In genomic region chr11:62603312-62604056, GRCm38 (mm10) we compare ENCODE assay signal across 8 mouse cellular contexts. TPM values are rescaled to one million over a fixed set of nuclear protein-coding genes. Genes with fewer than 3 reads are reported as not detected.
A peak's percentile ranks its signal among the peaks of the same experiment; 100 is the strongest.
DNase-seq lines count a peak whose midpoint lies in the region; ATAC-seq lines count a peak whose summit lies in the region.

No protein-coding gene starts in this region.

- ATAC-seq in erythroid progenitor cell, adult 5-6 weeks (replicated peaks; ENCODE audit: low FRiP score, poor library complexity, severe bottlenecking) = peak; percentile 69
- no peak for ATAC-seq in intestine, embryonic 14.5 days (replicated peaks; ENCODE audit: low FRiP score, low TSS enrichment, low read depth)
- peak; percentile 27 for ATAC-seq in liver, embryonic 16.5 days (ENCODE audit: low read depth)

- no peaks in the 10 kb centered on the region for H3K9me3 ChIP-seq in intestine, embryonic 14.5 days (ENCODE audit: control insufficient read depth, low read length)
- H3K9me3 ChIP-seq in liver, embryonic 16.5 days (replicated peaks; ENCODE audit: control insufficient read depth, low read length) = no peaks in the 10 kb centered on the region

- H3K27me3 ChIP-seq in intestine, embryonic 14.5 days (replicated peaks; ENCODE audit: control insufficient read depth, insufficient read depth, low read length) = no peaks in the 10 kb centered on the region
- no peaks in the 10 kb centered on the region for H3K27me3 ChIP-seq in liver, embryonic 16.5 days (ENCODE audit: control insufficient read depth, insufficient read depth, low read depth, low read length)
- no peaks in the 10 kb centered on the region for H3K27me3 ChIP-seq in splenic B cell, adult 2 months (ENCODE audit: control insufficient read depth, insufficient read depth, low read length, poor library complexity, severe bottlenecking)

- peak overlapping the region; percentile 92 for H3K9ac ChIP-seq in intestine, embryonic 14.5 days (ENCODE audit: low read length)
- H3K9ac ChIP-seq in liver, embryonic 16.5 days (ENCODE audit: low read depth, low read length) = peak overlapping the region; percentile 94

- H3K27ac ChIP-seq in intestine, embryonic 14.5 days (ENCODE audit: low read depth) = peak overlapping the region; percentile 89
- peak overlapping the region; percentile 96 for H3K27ac ChIP-seq in liver, embryonic 16.5 days (ENCODE audit: low read length)

- peaks cover 17% of the 10 kb centered on the region for H3K4me1 ChIP-seq in intestine, embryonic 14.5 days (replicated peaks; ENCODE audit: control insufficient read depth, insufficient read depth, low read length)
- H3K4me1 ChIP-seq in liver, embryonic 16.5 days (ENCODE audit: control insufficient read depth, low read depth, low read length) = peaks cover 27% of the 10 kb centered on the region

- WGBS in intestine, embryonic 14.5 days = under 1% methylated on average over 13 of the region's 13 CpGs
- 0% methylated on average over 13 of the region's 13 CpGs for WGBS in liver, embryonic 16.5 days (ENCODE audit: insufficient replicate concordance)

- H3K4me3 ChIP-seq in intestine, embryonic 14.5 days (ENCODE audit: low read depth, low read length) = peak overlapping the region; percentile 84
- peak overlapping the region; percentile 88 for H3K4me3 ChIP-seq in liver, embryonic 16.5 days (ENCODE audit: low read depth, low read length)

- peaks cover 47% of the 10 kb centered on the region for H3K36me3 ChIP-seq in intestine, embryonic 14.5 days (ENCODE audit: control insufficient read depth, insufficient read depth, low read length)
- peaks cover 37% of the 10 kb centered on the region for H3K36me3 ChIP-seq in liver, embryonic 16.5 days (ENCODE audit: control insufficient read depth, insufficient read depth)
- peaks cover 26% of the 10 kb centered on the region for H3K36me3 ChIP-seq in splenic B cell, adult 2 months (ENCODE audit: control insufficient read depth, insufficient read depth, low read length, poor library complexity, severe bottlenecking)

- DNase-seq in layer of hippocampus, adult 11-12 months (ENCODE audit: low spot score) = peak; percentile 36
- no peak for DNase-seq in layer of hippocampus, postnatal 14 days (ENCODE audit: low spot score in 2 of 2)
- DNase-seq in T-cell, adult 2 months (ENCODE audit: low spot score) = peak; percentile 31
- DNase-seq in intestine, embryonic 14.5 days (ENCODE audit: low spot score) = peak; percentile 67
- DNase-seq in splenic B cell, adult 2 months (ENCODE audit: low read depth, low spot score) = peak; percentile 45
- DNase-seq in urinary bladder, postnatal 10 days (ENCODE audit: low spot score) = no peak

- H3K4me2 ChIP-seq in intestine, embryonic 14.5 days (ENCODE audit: low read length) = peak overlapping the region; percentile 80
- H3K4me2 ChIP-seq in liver, embryonic 16.5 days (ENCODE audit: low read depth, low read length) = peak overlapping the region; percentile 80

RNA-seq across cellular contexts. Expression of gene Trpv2, which starts 29.2 kb away (rescaled TPM):
- total RNA-seq in layer of hippocampus, postnatal 14 days (2021) = 10 to 100 TPM; 18.4 to 21.5 TPM
- total RNA-seq in erythroid progenitor cell, adult 5-6 weeks (2015; ENCODE audit: low replicate concordance) = 7.6 and 18.9 TPM in 2 replicates
- total RNA-seq in erythroid progenitor cell, adult 5-6 weeks (2017; ENCODE audit: low replicate concordance) = 7.0 and 7.8 TPM in 2 replicates
- 11.6 and 12.4 TPM in 2 replicates for polyA plus RNA-seq in intestine, embryonic 14.5 days (2014; fragmentation: Nextera tagmentation; extraction: Ambion mirVana)
- 5.0 and 5.7 TPM in 2 replicates for polyA plus RNA-seq in liver, embryonic 16.5 days (2015; fragmentation: Nextera tagmentation; extraction: Ambion mirVana)

RNA-seq across cellular contexts. Expression of gene Lrrc75a, which starts 44.8 kb away (rescaled TPM):
- 10 to 100 TPM in 1 of 2 experiments, 1 to 10 TPM in 1; 9.5 to 11.3 TPM for total RNA-seq in layer of hippocampus, postnatal 14 days (2021)
- 2.9 TPM in 1 of 2 replicates, not detected in the other for total RNA-seq in erythroid progenitor cell, adult 5-6 weeks (2015; ENCODE audit: low replicate concordance)
- 0.53 TPM in 1 of 2 replicates, not detected in the other for total RNA-seq in erythroid progenitor cell, adult 5-6 weeks (2017; ENCODE audit: low replicate concordance)
- 12.9 and 13.7 TPM in 2 replicates for polyA plus RNA-seq in intestine, embryonic 14.5 days (2014; fragmentation: Nextera tagmentation; extraction: Ambion mirVana)
- 0.72 and 1.0 TPM in 2 replicates for polyA plus RNA-seq in liver, embryonic 16.5 days (2015; fragmentation: Nextera tagmentation; extraction: Ambion mirVana)

RNA-seq across cellular contexts. Expression of gene Mmgt2, which starts 45.0 kb away (rescaled TPM):
- total RNA-seq in layer of hippocampus, postnatal 14 days (2021) = 10 to 100 TPM; 14.8 to 17.2 TPM
- 1.8 and 3.8 TPM in 2 replicates for total RNA-seq in erythroid progenitor cell, adult 5-6 weeks (2015; ENCODE audit: low replicate concordance)
- 3.0 and 4.5 TPM in 2 replicates for total RNA-seq in erythroid progenitor cell, adult 5-6 weeks (2017; ENCODE audit: low replicate concordance)
- 56.7 and 57.4 TPM in 2 replicates for polyA plus RNA-seq in intestine, embryonic 14.5 days (2014; fragmentation: Nextera tagmentation; extraction: Ambion mirVana)
- 6.9 and 9.0 TPM in 2 replicates for polyA plus RNA-seq in liver, embryonic 16.5 days (2015; fragmentation: Nextera tagmentation; extraction: Ambion mirVana)

RNA-seq across cellular contexts. Expression of gene Ubb, which starts 52.5 kb away (rescaled TPM):
- total RNA-seq in layer of hippocampus, postnatal 14 days (2021) = 1,000 to 10,000 TPM; 1,675 to 1,723 TPM
- total RNA-seq in erythroid progenitor cell, adult 5-6 weeks (2015; ENCODE audit: low replicate concordance) = 699 and 746 TPM in 2 replicates
- total RNA-seq in erythroid progenitor cell, adult 5-6 weeks (2017; ENCODE audit: low replicate concordance) = 465 and 536 TPM in 2 replicates
- 2,820 and 3,158 TPM in 2 replicates for polyA plus RNA-seq in intestine, embryonic 14.5 days (2014; fragmentation: Nextera tagmentation; extraction: Ambion mirVana)
- polyA plus RNA-seq in liver, embryonic 16.5 days (2015; fragmentation: Nextera tagmentation; extraction: Ambion mirVana) = 1,628 and 1,645 TPM in 2 replicates

Comparison
In these comparisons a context has a peak if more than half of its experiments do, and no peak if none do; other contexts are left out.
1. DNase-seq: peak in layer of hippocampus, adult 11-12 months (single experiment), T-cell, adult 2 months (single experiment), intestine, embryonic 14.5 days (single experiment) and splenic B cell, adult 2 months (single experiment); none in layer of hippocampus, postnatal 14 days (0 of 2) and urinary bladder, postnatal 10 days (single experiment).